Mouse (Mus musculus) leukemia stem cell, adult 10-12 weeks (primary cell): ENCODE data around the gene Gm26992. TPM values are rescaled to one million over a fixed set of nuclear protein-coding genes. Genes with fewer than 3 reads are reported as not detected.

Source experiments
- polyA plus RNA-seq: library from polyadenylated mRNA; stranded (reverse); fragments of >175 nt; gene quantifications from 2 replicates; pipeline ENCODE4 v1.2.3, GENCODE M21; 2012; ENCODE audit warnings: low replicate concordance

Gene Gm26992
- not detected in 2 replicates for polyA plus RNA-seq

GRCm38 (mm10) chrX:103421710-103422109 lies at the start of gene Gm26992:
Gm26992 (plus strand) TSS chrX:103422010.

GRCm38 (mm10) chrX:103414167-103414566 lies 7.6 kb upstream of the Gm26992 start, which contains the start of gene Tsx:
Tsx (plus strand) TSS chrX:103414467.

Other genes starting within 250 kb of the Gm26992 start
- gene Nap1l2, start 235.4 kb upstream of the Gm26992 start, polyA plus RNA-seq, result not detected in 2 replicates
- gene Cdx4, start 100.6 kb upstream of the Gm26992 start, polyA plus RNA-seq, result not detected in 2 replicates
- gene Chic1, start 65.5 kb upstream of the Gm26992 start, polyA plus RNA-seq, result 0.15 and 0.17 TPM in 2 replicates
- gene Tsx, start 7.5 kb upstream of the Gm26992 start, polyA plus RNA-seq, result not detected in 2 replicates
- not detected in 2 replicates for gene Zcchc13, start 208.6 kb downstream of the Gm26992 start, polyA plus RNA-seq